Mouse (Mus musculus): ENCODE data around the gene Notch3.

GRCm38 (mm10) chr17:32103054-32103453 is 63.6 kb downstream of the Notch3 start:
- TF ChIP-seq FLI1 (IDR thresholded peaks at IDR 0.05; ENCODE audit: low read length), result no peak
- TF ChIP-seq GATA1 (IDR thresholded peaks at IDR 0.05; ENCODE audit: borderline replicate concordance, low read length), result no peak

Data from megakaryocyte, embryonic 14.5 days (primary cell).